Mouse (Mus musculus) ES-Bruce4 (cell line): Measurements from ENCODE around the gene Auts2.

ENCODE experiments used
- CTCF ChIP-seq: IDR thresholded peaks from one replicate; pipeline ENCODE4 v1.8.1; 2011; ENCODE audit warnings: low read depth, low read length
- EP300 ChIP-seq: IDR thresholded peaks from 2 replicates; pipeline ENCODE4 v1.6.1; 2011; ENCODE audit warnings: low read depth, low read length; ENCODE audit not compliant: insufficient read depth
- POLR2A ChIP-seq: IDR thresholded peaks from one replicate; pipeline ENCODE4 v1.8.1; 2011; ENCODE audit warnings: low read length; ENCODE audit not compliant: insufficient read depth

GRCm38 (mm10) chr5:131876569-131876968 is 666.6 kb downstream of the Auts2 start:
- TF ChIP-seq CTCF = no peak
- TF ChIP-seq POLR2A = no peak
- no peak for TF ChIP-seq EP300
